Mouse (Mus musculus) urinary bladder, postnatal 4 days (tissue): ENCODE measurements around the gene Rbmxl1.

Experiments
- DNase-seq, 2 experiments: peaks; one replicate each; pipeline ENCODE4 v3.0.0; 2021 to 2022; ENCODE audit warnings: low spot score in 2 of 2

Rbmxl1 gene

DNA sequence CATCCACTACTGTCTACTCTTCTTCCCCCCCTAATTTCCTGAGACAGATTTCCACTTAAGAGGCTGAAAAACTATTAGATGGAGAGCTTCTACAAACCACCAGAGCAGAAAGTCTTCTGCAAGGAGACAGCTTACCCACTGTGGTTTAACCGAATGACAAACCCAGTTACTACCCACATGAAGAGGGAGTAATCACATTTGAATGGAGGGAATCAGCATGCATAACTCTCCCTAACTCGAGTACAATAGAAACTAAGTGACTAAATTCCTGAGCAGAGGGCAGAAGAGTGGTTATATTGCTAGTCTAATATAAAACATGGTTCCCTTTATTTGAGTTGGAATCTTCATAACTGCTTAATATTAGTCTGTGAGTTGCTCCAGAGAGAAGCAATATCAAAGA is 15.7 kb downstream of the Rbmxl1 start:
- DNase-seq, result no peak

DNA sequence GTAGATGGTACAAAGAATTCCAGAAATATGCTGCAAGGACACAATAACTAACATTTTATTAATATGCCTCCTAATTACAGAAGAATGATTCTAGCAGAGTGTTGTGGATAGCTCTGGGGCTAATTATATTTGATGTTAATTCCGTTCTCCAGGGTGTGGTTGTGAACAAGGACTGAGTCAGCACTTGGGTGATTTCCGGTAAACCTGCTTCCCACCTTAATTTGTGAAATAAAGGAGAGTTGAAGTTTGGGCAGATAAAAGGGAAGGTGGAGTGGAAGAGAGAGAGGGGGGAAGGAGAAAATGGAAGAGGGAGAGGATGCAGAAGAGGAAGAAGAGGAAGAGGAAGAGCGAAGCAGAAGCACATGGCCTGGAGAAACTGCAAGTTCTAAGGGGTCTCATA is 19.0 kb downstream of the Rbmxl1 start:
- no peak for DNase-seq

DNA sequence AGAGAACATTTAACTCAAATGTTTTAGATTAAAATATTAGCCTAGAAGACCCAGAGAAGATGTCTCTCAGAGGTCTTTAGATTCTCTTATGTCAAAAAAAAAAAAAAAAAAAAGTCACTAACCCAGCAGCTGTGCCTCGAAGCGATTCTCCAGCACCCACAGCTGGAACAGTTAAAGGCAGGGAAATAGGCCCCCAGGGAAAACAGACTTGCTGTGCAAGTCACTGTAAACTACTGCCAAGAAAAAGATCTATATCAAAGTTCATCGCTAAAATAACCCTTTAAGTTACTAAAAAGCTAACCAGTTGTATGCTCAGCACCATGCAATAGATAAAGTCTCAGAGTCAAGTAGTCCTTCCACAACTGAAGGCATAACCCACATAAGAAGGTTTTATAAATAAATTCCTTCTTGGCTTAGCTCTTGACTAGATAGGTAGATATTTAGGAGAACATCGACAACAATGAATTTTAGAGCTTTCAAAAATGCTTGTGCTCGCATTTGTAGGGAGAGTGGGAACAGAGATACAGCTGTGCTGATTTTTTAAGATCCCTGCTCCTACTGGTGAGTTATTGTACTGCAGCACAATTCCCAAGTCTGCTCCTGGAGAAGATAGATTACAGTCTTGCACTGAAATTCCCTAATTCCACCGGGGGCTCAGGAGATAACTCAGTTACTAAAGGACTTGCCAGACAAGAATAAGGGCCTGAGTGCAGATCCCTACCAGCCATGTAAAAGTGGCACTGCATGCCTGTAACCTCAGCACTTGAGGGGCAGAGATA is 31.5 kb downstream of the Rbmxl1 start:
- DNase-seq, result no peak

DNA sequence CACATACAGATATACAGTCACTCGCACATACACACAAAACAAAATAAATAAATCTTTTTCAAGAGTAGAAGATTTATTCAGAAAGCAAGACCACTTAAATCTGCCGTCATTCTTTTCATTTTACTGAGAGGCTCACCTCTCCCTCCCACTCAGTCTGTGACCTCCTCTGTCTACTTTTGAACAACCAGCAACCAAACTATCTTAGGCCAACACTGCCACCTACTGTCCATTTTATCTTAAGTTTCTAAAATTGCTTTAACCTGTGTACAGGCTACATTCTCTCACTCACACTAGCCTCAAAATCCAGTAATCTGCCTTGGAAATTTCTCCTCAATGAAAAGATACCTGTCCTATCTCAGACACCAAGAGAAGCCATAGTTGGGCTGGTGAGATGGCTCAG is 40.8 kb downstream of the Rbmxl1 start:
- DNase-seq, result no peak

- no peak for DNase-seq
Observed at GRCm38 (mm10) chr8:78463941-78464340, 44.8 kb downstream of the Rbmxl1 start.

- DNase-seq, result no peak
Observed at GRCm38 (mm10) chr8:78456441-78456840, 52.3 kb downstream of the Rbmxl1 start.
